Mouse (Mus musculus) cortical plate, adult 2 months (tissue): ENCODE results near the gene Gramd1c. TPM values are rescaled to one million over a fixed set of nuclear protein-coding genes. Genes with fewer than 3 reads are reported as not detected.

Experiments used
- H3K27ac ChIP-seq: fragments of 200-500 bp; 2 replicates; pipeline ENCODE4 v1.5.1; 2012; ENCODE audit warnings: low read length, control low read depth, inconsistent platforms; ENCODE audit not compliant: insufficient read depth
- H3K4me1 ChIP-seq: fragments of 200-500 bp; 2 replicates; pipeline ENCODE4 v1.6.1; 2011; ENCODE audit warnings: low read length; ENCODE audit not compliant: control insufficient read depth, insufficient read depth
- H3K4me3 ChIP-seq: fragments of 200-500 bp; 2 replicates; pipeline ENCODE4 v1.5.1; 2011; ENCODE audit warnings: mild to moderate bottlenecking, low read length, control low read depth; ENCODE audit not compliant: insufficient read depth
- CTCF ChIP-seq: fragments of 200-500 bp; IDR thresholded peaks from 2 replicates; pipeline ENCODE4 v1.5.1; 2011; ENCODE audit warnings: mild to moderate bottlenecking, control low read depth, low read length; ENCODE audit not compliant: insufficient read depth; ENCODE audit errors: extremely low read depth
- POLR2A ChIP-seq: fragments of 200-500 bp; IDR thresholded peaks from 2 replicates; pipeline ENCODE4 v1.6.1; 2011; ENCODE audit warnings: mild to moderate bottlenecking, low read length, control low read depth; ENCODE audit not compliant: insufficient read depth; ENCODE audit errors: extremely low read depth
- polyA plus RNA-seq: library from polyadenylated mRNA; depleted of rRNA; stranded (reverse); fragments of >200 nt; gene quantifications from 2 replicates; pipeline ENCODE4 v1.2.3, GENCODE M21; 2012

The Gramd1c gene
- polyA plus RNA-seq, 1 experiment: 1.9 TPM

GRCm38 (mm10) chr16:44026210-44026609 lies 36.9 kb downstream of the Gramd1c start:
- H3K4me1 ChIP-seq: no peaks in the 10 kb centered on the region
- H3K27ac ChIP-seq: no peak overlapping the region
- TF ChIP-seq POLR2A (no peak), CTCF (no peak)
- no peak overlapping the region for H3K4me3 ChIP-seq

DNA sequence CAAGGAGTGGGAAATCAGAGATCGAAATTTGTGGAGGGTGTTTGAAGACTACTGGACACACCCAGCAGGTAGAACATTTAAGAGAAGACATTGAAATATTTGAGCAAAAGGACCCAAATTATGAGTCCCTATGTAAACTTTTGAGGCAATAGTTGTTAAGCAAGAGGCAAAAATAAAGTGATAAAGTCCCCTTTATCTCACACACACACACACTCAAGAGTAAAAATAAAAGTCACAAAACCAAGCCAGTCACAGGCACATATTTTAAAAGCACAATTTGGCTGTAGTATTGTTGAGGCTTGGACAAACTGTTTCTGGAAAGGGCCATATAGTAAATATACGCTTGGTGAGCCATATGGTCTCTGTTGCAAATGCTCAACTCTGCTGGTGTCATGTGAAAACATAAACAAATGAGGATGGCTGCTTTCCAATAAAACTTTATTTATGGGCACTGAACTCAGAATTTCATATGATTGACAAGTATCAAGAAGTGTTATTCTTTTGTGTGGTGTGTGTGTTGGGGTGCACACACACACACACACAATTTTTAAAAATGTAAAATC lies 44.1 kb downstream of the Gramd1c start:
- TF ChIP-seq CTCF (no peak), POLR2A (no peak)
- H3K4me3 ChIP-seq: no peak overlapping the region
- H3K4me1 ChIP-seq: no peaks in the 10 kb centered on the region
- H3K27ac ChIP-seq: no peak overlapping the region

DNA sequence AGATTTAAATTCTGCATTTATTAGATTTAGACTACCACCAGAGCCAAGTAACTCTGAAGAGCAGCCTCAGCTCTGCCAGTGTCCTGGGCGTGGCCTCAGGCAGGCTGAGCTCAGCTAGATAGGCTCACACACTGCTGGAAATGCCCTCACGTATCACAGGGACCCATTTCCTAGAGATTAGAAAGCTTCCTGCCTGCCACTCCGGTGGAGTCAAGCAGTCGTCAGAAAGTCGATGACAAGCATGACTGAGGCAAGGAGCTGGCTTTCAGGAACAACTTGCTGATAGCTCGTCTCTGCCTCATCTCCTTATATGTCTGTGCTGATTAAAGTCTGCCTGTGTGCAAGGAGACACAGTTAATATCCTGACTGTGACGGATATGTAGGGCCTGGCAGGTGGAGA lies 44.8 kb downstream of the Gramd1c start:
- H3K4me3 ChIP-seq: no peak overlapping the region
- no peaks in the 10 kb centered on the region for H3K4me1 ChIP-seq
- TF ChIP-seq POLR2A: no peak
- TF ChIP-seq CTCF: no peak
- no peak overlapping the region for H3K27ac ChIP-seq

DNA sequence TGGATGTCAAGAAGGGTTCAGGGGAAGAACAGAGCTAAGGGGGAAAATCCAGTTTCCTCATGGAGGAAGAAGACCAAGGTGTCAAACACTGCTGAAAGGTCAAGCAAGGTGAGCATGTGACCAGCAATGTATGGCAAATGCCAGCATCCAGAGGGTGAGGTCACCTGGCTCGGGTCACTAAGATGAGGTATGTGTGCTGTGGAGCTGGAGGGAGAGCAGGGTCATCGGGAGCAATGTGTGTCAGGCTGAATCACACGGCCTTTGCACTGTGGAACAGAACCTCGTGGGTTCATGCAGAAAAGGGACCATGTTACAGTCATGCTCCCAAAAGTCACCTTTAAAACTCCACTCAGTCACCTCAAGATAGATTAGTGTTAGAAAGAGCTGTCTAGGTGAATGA lies 45.4 kb downstream of the Gramd1c start:
- no peak overlapping the region for H3K4me3 ChIP-seq
- TF ChIP-seq CTCF (no peak), POLR2A (no peak)
- no peaks in the 10 kb centered on the region for H3K4me1 ChIP-seq
- H3K27ac ChIP-seq: no peak overlapping the region

DNA sequence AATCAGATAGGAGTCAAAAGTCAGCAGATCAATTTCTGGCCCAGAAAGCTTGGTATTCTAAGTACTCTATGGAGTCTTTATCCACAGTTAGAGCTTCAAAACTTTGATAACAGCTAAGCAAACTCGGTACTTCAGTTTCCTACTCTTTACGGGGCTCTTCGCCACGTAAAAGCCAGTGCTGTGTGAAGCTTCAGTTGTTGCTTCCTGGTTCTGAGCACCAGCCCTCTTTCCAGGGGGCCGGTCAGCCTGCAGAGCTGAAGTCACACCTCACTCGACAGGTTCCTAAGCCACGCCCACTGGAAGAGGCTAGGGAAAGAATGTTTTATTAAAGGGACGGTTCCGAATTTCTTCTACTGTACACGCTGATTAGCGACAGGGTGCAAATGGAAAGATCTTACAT lies 47.0 kb downstream of the Gramd1c start:
- Histone ChIP-seq H3K27ac (no peak overlapping the region), H3K4me3 (no peak overlapping the region), H3K4me1 (no peaks in the 10 kb centered on the region)
- TF ChIP-seq CTCF (no peak), POLR2A (no peak)

- TF ChIP-seq POLR2A (no peak), CTCF (no peak)
Observed at GRCm38 (mm10) chr16:44015416-44016158, 47.6 kb downstream of the Gramd1c start.

DNA sequence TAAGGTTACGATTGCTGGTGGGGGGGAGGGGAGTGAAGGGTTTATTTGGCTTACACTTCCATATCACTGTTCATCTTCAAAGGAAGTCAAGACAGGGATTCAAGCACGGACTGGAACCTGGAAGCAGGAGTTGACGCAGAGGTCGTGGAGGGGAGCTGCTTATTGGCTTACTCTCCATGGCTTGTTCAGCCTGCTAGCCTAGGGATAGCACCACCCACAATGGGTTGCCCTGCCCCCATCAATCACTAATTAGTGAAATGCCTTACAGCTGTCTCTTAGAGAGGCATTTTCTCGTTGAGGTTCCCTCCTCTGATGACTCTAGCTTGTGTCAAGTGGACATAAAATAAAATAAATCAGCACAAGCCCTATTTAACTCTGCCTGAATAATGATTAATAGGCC lies 52.1 kb downstream of the Gramd1c start:
- Histone ChIP-seq H3K4me1 (no peaks in the 10 kb centered on the region), H3K27ac (no peak overlapping the region), H3K4me3 (no peak overlapping the region)
- no peak for TF ChIP-seq POLR2A
- TF ChIP-seq CTCF: no peak

More at GRCm38 (mm10) chr16:44015416-44016158, 47.6 kb downstream of the Gramd1c start:
- Histone ChIP-seq H3K4me3 (no peak overlapping the region), H3K4me1 (no peaks in the 10 kb centered on the region), H3K27ac (no peak overlapping the region)

GRCm38 (mm10) chr16:44002086-44002485 lies 61.1 kb downstream of the Gramd1c start:
- Histone ChIP-seq H3K4me3 (no peak overlapping the region), H3K4me1 (no peaks in the 10 kb centered on the region), H3K27ac (no peak overlapping the region)
- no peak for TF ChIP-seq POLR2A

DNA sequence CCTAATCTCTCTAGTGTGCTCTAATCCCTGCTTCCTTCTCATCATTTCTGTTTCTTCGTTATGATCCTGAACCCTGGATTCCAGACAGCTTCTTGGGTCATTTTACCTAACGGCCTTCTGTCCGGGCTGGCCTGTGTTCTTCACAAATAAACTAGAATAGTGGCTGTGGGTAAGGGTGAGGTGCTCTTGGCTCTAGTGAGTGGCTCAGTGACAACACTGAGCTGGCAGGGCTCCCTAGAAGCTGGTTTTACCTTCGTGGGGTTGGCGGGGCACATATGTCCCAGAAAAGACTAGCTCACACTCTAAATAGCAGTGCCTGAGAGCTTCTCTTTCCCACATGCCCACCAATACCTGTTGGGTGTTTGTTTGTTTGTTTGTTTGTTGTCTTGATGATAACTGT lies 63.6 kb downstream of the Gramd1c start:
- TF ChIP-seq CTCF (no peak), POLR2A (no peak)
- Histone ChIP-seq H3K27ac (no peak overlapping the region), H3K4me3 (no peak overlapping the region), H3K4me1 (no peaks in the 10 kb centered on the region)

GRCm38 (mm10) chr16:43999111-43999510 lies 64.0 kb downstream of the Gramd1c start:
- Histone ChIP-seq H3K27ac (no peak overlapping the region), H3K4me1 (no peaks in the 10 kb centered on the region), H3K4me3 (no peak overlapping the region)
- no peak for TF ChIP-seq POLR2A
- no peak for TF ChIP-seq CTCF

GRCm38 (mm10) chr16:43994623-43995022 lies 68.5 kb downstream of the Gramd1c start:
- Histone ChIP-seq H3K4me3 (no peak overlapping the region), H3K4me1 (no peaks in the 10 kb centered on the region), H3K27ac (no peak overlapping the region)
- TF ChIP-seq CTCF (no peak), POLR2A (no peak)

- TF ChIP-seq CTCF (no peak), POLR2A (no peak)
- Histone ChIP-seq H3K4me3 (no peak overlapping the region), H3K4me1 (no peaks in the 10 kb centered on the region), H3K27ac (no peak overlapping the region)
Observed at GRCm38 (mm10) chr16:43986299-43986698, 76.8 kb downstream of the Gramd1c start.
